Mouse (Mus musculus) NIH3T3 (cell line): ENCODE results near the gene Mybpc2.

Source experiments
- DNase-seq: peaks from one replicate; pipeline ENCODE4 v3.0.0-alpha.2; 2012; ENCODE audit warnings: low read depth

Mybpc2 gene

GRCm38 (mm10) chr7:44546274-44546673, 21.8 kb upstream of the Mybpc2 start:
- no peak for DNase-seq

GRCm38 (mm10) chr7:44543071-44543470, 18.6 kb upstream of the Mybpc2 start:
- no peak for DNase-seq

GRCm38 (mm10) chr7:44542555-44542954, 18.1 kb upstream of the Mybpc2 start:
- DNase-seq: no peak

GRCm38 (mm10) chr7:44538756-44539624, 14.5 kb upstream of the Mybpc2 start:
- DNase-seq: no peak

- DNase-seq: no peak
These were observed 13.0 kb upstream of the Mybpc2 start for GRCm38 (mm10) chr7:44537496-44537895.

GRCm38 (mm10) chr7:44537009-44537408, 12.6 kb upstream of the Mybpc2 start:
- no peak for DNase-seq

- DNase-seq: peak; percentile 51
These were observed 12.1 kb upstream of the Mybpc2 start for GRCm38 (mm10) chr7:44536590-44536968.

- no peak for DNase-seq
These were observed 11.5 kb upstream of the Mybpc2 start for GRCm38 (mm10) chr7:44535657-44536589.

GRCm38 (mm10) chr7:44534656-44535441, 10.4 kb upstream of the Mybpc2 start:
- no peak for DNase-seq

GRCm38 (mm10) chr7:44534242-44534641, 9.8 kb upstream of the Mybpc2 start:
- no peak for DNase-seq

GRCm38 (mm10) chr7:44533746-44534045, 9.2 kb upstream of the Mybpc2 start:
- no peak for DNase-seq

- no peak for DNase-seq
These were observed 8.7 kb upstream of the Mybpc2 start for GRCm38 (mm10) chr7:44532918-44533745.

- DNase-seq: no peak
These were observed 7.7 kb upstream of the Mybpc2 start, which contains the start of gene Spib for GRCm38 (mm10) chr7:44531946-44532732. Gene Spib, minus strand, starts transcription at chr7:44532071.

GRCm38 (mm10) chr7:44531207-44531606, 6.8 kb upstream of the Mybpc2 start:
- DNase-seq: no peak

- DNase-seq: no peak
These were observed 6.1 kb upstream of the Mybpc2 start for GRCm38 (mm10) chr7:44530507-44530906.

GRCm38 (mm10) chr7:44529518-44529917, 5.1 kb upstream of the Mybpc2 start:
- no peak for DNase-seq

- peak; percentile 54 for DNase-seq
These were observed 3.3 kb upstream of the Mybpc2 start for GRCm38 (mm10) chr7:44527483-44528398.

GRCm38 (mm10) chr7:44526414-44527154, 2.1 kb upstream of the Mybpc2 start:
- DNase-seq: no peak
